Mouse (Mus musculus): ENCODE data around the gene Cdkn1b. TPM values are rescaled to one million over a fixed set of nuclear protein-coding genes. Genes with fewer than 3 reads are reported as not detected.

Cdkn1b gene
- polyA plus RNA-seq, 1 experiment, result 47.4 TPM

DNA sequence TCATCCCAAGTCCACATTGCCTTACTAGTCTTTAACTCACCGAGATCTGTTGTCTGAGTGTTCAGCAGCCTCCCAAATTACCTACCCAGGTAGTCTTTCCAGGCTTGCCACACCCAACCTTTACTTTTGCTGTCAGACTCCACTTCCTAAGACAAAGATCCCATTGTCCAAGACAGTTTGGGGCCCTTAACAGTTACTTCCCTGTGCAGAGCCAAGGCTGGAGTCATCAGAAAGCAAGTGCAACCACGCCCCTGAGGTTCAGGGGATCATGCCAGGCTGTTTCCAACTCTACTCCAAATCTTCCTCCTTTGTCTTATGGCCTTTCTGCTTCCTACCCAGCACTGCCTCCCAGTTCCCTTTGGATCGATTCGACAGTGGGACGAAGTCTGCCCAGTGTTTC lies 5.7 kb upstream of the Cdkn1b start:
- 84% methylated on average over 5 of the region's 5 CpGs for whole genome bisulfite sequencing
- no peak overlapping the region for H3K27ac ChIP-seq (ENCODE audit: control insufficient read depth, insufficient read depth, low read depth, low read length, poor library complexity)
- TF ChIP-seq CTCF (IDR thresholded peaks at IDR 0.05; ENCODE audit: control insufficient read depth, insufficient read depth, low read length) (no peak), POLR2A (IDR thresholded peaks at IDR 0.05; ENCODE audit: borderline replicate concordance, control insufficient read depth, low read depth, low read length) (no peak)
- peaks cover 1% of the 10 kb centered on the region for H3K4me1 ChIP-seq (ENCODE audit: control insufficient read depth, insufficient read depth, low read length)
- H3K4me3 ChIP-seq (replicated peaks; ENCODE audit: control insufficient read depth, low read depth, low read length), result no peak overlapping the region

DNA sequence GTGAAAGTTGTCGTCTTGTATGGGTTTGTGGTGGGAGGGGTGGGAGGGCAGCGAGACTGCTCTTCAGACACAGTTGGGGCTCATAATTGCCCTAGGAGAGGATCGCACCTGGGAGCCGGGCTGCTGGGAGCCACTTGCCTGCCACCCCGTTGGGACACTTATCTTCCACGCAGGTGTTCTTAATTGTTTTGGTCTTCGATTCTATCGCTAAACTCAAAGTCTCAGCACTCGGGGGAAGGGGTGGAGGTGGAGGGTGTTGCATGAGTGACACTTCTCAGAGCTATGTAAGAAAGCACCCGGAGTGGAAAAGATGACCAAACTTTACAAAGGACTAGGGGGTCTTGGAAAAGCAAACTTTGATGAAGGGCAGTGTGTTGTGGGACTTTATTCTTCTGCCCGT lies 3.6 kb upstream of the Cdkn1b start:
- peak overlapping the region; percentile 8; the same call in 1 of the 2 replicates for H3K27ac ChIP-seq (ENCODE audit: control insufficient read depth, insufficient read depth, low read depth, low read length, poor library complexity)

DNA sequence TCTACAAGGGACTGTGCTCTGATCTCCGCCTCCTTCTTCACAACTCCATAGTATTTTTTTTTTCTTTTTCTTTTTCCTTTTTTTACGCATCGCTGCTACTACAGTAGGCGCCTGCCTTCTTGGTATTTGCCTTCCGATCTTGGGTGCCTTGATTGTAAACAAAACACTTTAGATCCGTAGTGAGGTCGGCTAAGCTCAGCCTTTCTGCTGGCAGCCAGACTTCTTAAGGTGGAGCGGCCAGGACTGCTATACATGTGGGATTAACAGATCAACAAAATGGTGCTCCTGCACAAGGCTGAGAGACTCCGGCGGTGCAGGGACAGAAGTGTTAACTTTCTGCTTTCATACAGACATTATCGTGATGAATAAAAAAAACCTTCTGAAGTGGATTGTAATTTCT lies 3.1 kb upstream of the Cdkn1b start:
- WGBS, result 2% methylated on average over 11 of the region's 11 CpGs
- Histone ChIP-seq H3K27ac (ENCODE audit: control insufficient read depth, insufficient read depth, low read depth, low read length, poor library complexity) (no peak overlapping the region), H3K4me3 (replicated peaks; ENCODE audit: control insufficient read depth, low read depth, low read length) (peak overlapping the region; percentile 53), H3K4me1 (ENCODE audit: control insufficient read depth, insufficient read depth, low read length) (peaks cover 1% of the 10 kb centered on the region)
- TF ChIP-seq CTCF (IDR thresholded peaks at IDR 0.05; ENCODE audit: control insufficient read depth, insufficient read depth, low read length) (no peak), POLR2A (IDR thresholded peaks at IDR 0.05; ENCODE audit: borderline replicate concordance, control insufficient read depth, low read depth, low read length) (no peak)

More for the DNA sequence above, 3.6 kb upstream of the Cdkn1b start:
- Histone ChIP-seq H3K4me3 (replicated peaks; ENCODE audit: control insufficient read depth, low read depth, low read length) (peak overlapping the region; percentile 69), H3K4me1 (ENCODE audit: control insufficient read depth, insufficient read depth, low read length) (peaks cover 1% of the 10 kb centered on the region)
- WGBS, result 0% methylated on average over 11 of the region's 11 CpGs
- TF ChIP-seq CTCF (IDR thresholded peaks at IDR 0.05; ENCODE audit: control insufficient read depth, insufficient read depth, low read length) (no peak), POLR2A (IDR thresholded peaks at IDR 0.05; ENCODE audit: borderline replicate concordance, control insufficient read depth, low read depth, low read length) (no peak)

DNA sequence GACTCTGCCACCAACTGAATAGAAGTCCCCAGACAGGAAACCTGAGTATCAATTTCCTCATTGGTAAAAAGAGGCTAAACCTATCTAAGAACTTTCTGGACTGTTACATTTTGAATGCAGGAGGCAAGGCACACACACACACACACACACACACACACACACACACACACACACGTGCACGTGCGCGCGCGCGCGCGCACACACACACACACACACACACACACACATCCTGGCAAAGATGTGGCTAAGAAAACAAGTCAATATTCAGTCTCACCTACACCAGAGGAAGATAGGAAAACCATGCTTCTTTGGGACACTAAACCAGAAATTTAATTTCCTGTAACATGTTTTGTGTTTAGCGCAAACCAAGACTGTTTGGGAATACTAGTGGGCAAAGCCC lies 1.4 kb upstream of the Cdkn1b start:
- Histone ChIP-seq H3K4me3 (replicated peaks; ENCODE audit: control insufficient read depth, low read depth, low read length) (no peak overlapping the region), H3K27ac (ENCODE audit: control insufficient read depth, insufficient read depth, low read depth, low read length, poor library complexity) (no peak overlapping the region), H3K4me1 (ENCODE audit: control insufficient read depth, insufficient read depth, low read length) (peaks cover 1% of the 10 kb centered on the region)
- TF ChIP-seq CTCF (IDR thresholded peaks at IDR 0.05; ENCODE audit: control insufficient read depth, insufficient read depth, low read length), result no peak
- 59% methylated on average over 10 of the region's 10 CpGs for WGBS

DNA sequence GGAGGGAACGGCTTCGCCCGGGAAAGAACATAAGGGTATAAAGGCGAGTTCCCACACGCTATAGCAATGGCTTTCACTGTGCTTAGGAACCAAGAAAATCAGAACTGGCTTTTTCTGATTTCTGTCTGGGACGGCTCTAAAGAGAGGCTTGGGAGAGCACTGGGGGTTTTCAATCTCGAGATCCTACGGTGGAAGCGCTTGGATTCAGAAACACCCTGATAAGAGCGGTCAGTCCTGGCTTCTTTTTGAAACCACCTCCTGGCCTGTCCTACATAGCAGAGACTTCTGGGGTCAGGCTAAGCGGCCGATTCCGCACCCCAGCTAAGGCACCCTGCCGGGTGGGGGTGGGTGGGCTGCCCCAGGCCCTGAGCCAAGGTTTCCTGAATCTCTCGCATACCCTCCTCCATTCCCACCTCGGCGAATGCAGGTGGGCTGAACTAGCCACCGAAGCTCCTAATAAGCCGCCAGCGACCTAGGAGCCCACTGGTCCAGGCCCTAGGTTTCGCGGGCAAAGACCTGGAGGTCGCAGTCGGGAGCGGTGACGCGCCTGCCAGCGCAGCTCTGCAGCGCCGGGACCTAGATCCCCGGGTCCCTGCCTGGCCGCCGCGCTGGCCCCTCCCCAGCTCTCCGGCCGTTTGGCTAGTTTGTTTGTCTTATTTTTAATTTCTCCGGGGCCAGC lies 551 bp upstream of the Cdkn1b start:
- H3K4me1 ChIP-seq (ENCODE audit: control insufficient read depth, insufficient read depth, low read length), result peaks cover 1% of the 10 kb centered on the region
- 2% methylated on average over 37 of the region's 37 CpGs for WGBS
- peak overlapping the region; percentile 94 for H3K4me3 ChIP-seq (replicated peaks; ENCODE audit: control insufficient read depth, low read depth, low read length)
- H3K27ac ChIP-seq (ENCODE audit: control insufficient read depth, insufficient read depth, low read depth, low read length, poor library complexity), result peak overlapping the region; percentile 98
- TF ChIP-seq CTCF (IDR thresholded peaks at IDR 0.05; ENCODE audit: control insufficient read depth, insufficient read depth, low read length) (no peak), POLR2A (IDR thresholded peaks at IDR 0.05; ENCODE audit: borderline replicate concordance, control insufficient read depth, low read depth, low read length) (no peak)

DNA sequence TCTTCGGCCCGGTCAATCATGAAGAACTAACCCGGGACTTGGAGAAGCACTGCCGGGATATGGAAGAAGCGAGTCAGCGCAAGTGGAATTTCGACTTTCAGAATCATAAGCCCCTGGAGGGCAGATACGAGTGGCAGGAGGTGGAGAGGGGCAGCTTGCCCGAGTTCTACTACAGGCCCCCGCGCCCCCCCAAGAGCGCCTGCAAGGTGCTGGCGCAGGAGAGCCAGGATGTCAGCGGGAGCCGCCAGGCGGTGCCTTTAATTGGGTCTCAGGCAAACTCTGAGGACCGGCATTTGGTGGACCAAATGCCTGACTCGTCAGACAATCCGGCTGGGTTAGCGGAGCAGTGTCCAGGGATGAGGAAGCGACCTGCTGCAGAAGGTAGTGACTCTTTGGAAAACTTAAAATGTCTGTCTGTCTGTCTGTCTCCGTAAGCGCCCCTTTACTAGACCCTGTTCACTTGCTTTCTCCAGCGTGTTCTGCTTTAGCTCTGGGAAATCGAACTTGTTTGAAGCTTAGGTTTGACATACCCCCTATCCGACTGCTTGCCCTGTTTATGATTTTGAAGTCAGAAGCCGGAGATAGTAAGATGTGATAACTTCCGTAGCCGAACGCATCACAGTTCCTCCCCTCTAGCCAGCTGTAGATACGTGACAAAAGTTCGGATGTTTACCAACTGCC lies 953 bp downstream of the Cdkn1b start:
- WGBS, result under 1% methylated on average over 32 of the region's 32 CpGs
- no peak for TF ChIP-seq CTCF (IDR thresholded peaks at IDR 0.05; ENCODE audit: control insufficient read depth, insufficient read depth, low read length)
- no peak for TF ChIP-seq POLR2A (IDR thresholded peaks at IDR 0.05; ENCODE audit: borderline replicate concordance, control insufficient read depth, low read depth, low read length)
- H3K27ac ChIP-seq (ENCODE audit: control insufficient read depth, insufficient read depth, low read depth, low read length, poor library complexity), result peak overlapping the region; percentile 98
- H3K4me3 ChIP-seq (replicated peaks; ENCODE audit: control insufficient read depth, low read depth, low read length), result peak overlapping the region; percentile 94
- peaks cover 1% of the 10 kb centered on the region for H3K4me1 ChIP-seq (ENCODE audit: control insufficient read depth, insufficient read depth, low read length)

DNA sequence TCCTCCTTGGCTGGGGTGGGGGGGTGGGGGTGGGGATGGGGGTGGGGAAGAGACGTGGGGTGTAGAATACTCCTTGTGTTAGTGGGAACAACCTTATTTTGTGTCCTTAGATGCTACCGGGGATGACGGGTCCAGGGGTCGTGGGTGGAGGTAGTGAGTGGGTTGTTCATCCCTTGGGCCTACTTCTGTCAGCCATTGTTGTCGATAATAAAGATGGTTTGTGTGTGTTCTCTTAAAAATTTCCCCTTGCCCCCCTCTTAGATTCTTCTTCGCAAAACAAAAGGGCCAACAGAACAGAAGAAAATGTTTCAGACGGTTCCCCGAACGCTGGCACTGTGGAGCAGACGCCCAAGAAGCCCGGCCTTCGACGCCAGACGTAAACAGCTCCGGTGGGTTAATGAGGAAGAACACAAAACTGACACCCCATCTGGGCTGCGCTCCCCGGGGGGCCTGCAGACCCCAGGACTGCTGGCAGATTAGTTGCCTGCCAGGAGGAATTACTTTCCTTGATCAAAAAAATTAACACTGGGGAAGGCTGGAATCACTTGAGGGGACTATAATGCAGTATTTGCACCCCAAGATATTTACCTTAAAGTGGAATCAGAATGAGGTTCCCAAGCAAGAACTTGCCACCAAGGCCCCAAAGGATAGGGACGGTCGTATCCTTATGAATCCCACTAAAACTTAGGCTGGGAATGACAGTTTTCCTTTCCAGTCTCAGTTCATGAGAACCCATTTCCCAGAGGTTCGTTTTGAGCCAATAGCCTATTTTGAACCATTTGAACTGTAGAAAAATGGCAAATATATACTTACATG lies 1.7 kb downstream of the Cdkn1b start:
- WGBS, result 3% methylated on average over 20 of the region's 20 CpGs
- TF ChIP-seq POLR2A (IDR thresholded peaks at IDR 0.05; ENCODE audit: borderline replicate concordance, control insufficient read depth, low read depth, low read length) (no peak), CTCF (IDR thresholded peaks at IDR 0.05; ENCODE audit: control insufficient read depth, insufficient read depth, low read length) (no peak)
- H3K27ac ChIP-seq (ENCODE audit: control insufficient read depth, insufficient read depth, low read depth, low read length, poor library complexity), result peak overlapping the region; percentile 68
- H3K4me3 ChIP-seq (replicated peaks; ENCODE audit: control insufficient read depth, low read depth, low read length), result peak overlapping the region; percentile 94
- peaks cover 1% of the 10 kb centered on the region for H3K4me1 ChIP-seq (ENCODE audit: control insufficient read depth, insufficient read depth, low read length)
